Mouse (Mus musculus) lung, adult 2 months (tissue): ENCODE data around the gene Arhgap15.

ENCODE experiments used
- CTCF ChIP-seq: fragments of 200-500 bp; IDR thresholded peaks from 2 replicates; pipeline ENCODE4 v1.5.1; 2011; ENCODE audit warnings: mild to moderate bottlenecking, low read length, control low read depth; ENCODE audit not compliant: insufficient read depth
- POLR2A ChIP-seq: fragments of 200-500 bp; IDR thresholded peaks from 2 replicates; pipeline ENCODE4 v1.6.1; 2011; ENCODE audit warnings: low read depth, mild to moderate bottlenecking, control low read depth, low read length, borderline replicate concordance; ENCODE audit errors: extremely low read depth

- no peak for TF ChIP-seq CTCF
- TF ChIP-seq POLR2A, result no peak
Observed at GRCm38 (mm10) chr2:43783759-43784735, 35.4 kb downstream of the Arhgap15 start.
